Mouse (Mus musculus) midbrain, embryonic 15.5 days (tissue): ENCODE measurements at regions not wholly inside any gene's neighbourhood (a gene's known extent, or its start where the extent isn't known, plus 50 kb on each side); places are given as distances from the start of the nearest gene placed in this dataset.

Experiments
- ATAC-seq: fragments of 200-750 bp; cut with Nextera tagmentation; replicated peaks from 2 replicates; pipeline ENCODE4 v1.8.0; 2017; ENCODE audit warnings: moderate TSS enrichment
- H3K27ac ChIP-seq: fragments of 300-500 bp; sonication (generic); 2 replicates; pipeline ENCODE4 v1.5.1; 2015; ENCODE audit warnings: mild to moderate bottlenecking, inconsistent platforms
- H3K27me3 ChIP-seq: fragments of 300-500 bp; sonication (generic); replicated peaks from 2 replicates; pipeline ENCODE4 v1.6.1; 2015; ENCODE audit warnings: inconsistent platforms
- H3K36me3 ChIP-seq: fragments of 300-500 bp; sonication (generic); replicated peaks from 2 replicates; pipeline ENCODE4 v1.6.1; 2015; ENCODE audit warnings: inconsistent platforms
- H3K4me1 ChIP-seq: fragments of 300-500 bp; sonication (generic); 2 replicates; pipeline ENCODE4 v1.6.1; 2015; ENCODE audit warnings: inconsistent platforms
- H3K4me2 ChIP-seq: fragments of 300-500 bp; sonication (generic); 2 replicates; pipeline ENCODE4 v1.6.1; 2015; ENCODE audit warnings: inconsistent platforms, mild to moderate bottlenecking, moderate library complexity
- H3K4me3 ChIP-seq: fragments of 300-500 bp; sonication (generic); 2 replicates; pipeline ENCODE4 v1.5.1; 2015; ENCODE audit warnings: mild to moderate bottlenecking, inconsistent platforms
- H3K9ac ChIP-seq: fragments of 300-500 bp; sonication (generic); 2 replicates; pipeline ENCODE4 v1.6.1; 2015; ENCODE audit warnings: mild to moderate bottlenecking, inconsistent platforms
- H3K9me3 ChIP-seq: fragments of 300-500 bp; sonication (generic); 2 replicates; pipeline ENCODE4 v1.6.1; 2016; ENCODE audit warnings: inconsistent platforms
- WGBS: fragments of 180-500 bp; shearing (Covaris S2); methylation state at CpG from one replicate; pipeline ENCODE4 v1.1.7; 2015; ENCODE audit warnings: mixed read lengths; 5-methylcytosine and 5-hydroxymethylcytosine counted together

DNA sequence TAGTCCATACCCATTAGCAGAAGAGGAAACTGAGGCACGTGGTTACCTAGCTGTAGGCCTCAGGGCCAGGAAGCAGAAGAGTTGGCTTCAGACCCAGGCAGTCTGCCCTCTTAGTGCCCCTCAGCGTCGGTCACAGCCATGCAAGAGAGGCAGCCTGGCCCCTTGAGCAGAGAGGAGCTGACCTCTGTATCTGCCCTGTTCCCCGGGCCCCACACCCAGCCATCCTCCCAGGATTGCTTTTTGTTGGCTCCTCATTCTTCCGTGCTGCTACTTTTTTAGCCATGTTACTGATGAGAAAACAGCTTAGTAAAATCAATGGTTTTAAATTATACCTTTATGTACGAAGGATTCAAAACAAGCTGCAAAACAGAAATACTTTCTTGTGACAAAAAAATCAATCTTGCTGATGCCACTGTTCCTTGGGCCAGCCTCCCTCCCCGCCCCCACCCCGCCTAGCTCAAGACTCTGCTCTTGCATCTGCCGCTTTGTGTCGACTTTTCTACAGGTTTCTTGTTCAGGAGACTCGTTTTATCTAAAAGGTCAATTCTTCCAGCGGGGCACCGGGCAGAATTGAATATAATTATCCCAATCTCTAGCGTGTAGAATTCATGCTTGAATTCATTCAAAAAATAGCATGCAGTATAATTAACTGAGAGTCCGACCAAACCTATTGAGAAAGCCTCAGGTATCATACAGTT, 70.8 kb downstream of the Sall1 start:
- ATAC-seq, result no peak

DNA sequence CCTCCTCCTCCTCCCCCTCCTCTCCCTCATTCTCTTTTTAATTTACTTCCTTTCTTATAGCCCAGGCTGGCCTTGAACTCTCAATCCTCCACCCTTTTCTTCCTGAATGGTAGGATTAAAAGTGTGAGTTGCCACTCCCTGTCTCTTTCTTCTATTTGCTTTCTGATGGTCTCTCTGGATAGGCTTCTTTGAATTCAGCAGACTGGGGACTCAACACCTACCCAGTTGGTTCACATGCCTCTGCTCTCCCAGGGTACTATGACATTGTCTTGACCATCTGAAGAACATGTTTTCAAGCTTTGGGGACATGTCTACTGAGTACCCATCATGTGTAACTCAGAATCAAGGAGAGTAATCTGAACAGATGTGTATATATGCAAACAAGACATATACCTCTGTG, 85.1 kb downstream of the Sall1 start:
- Histone ChIP-seq H3K36me3 (no peaks in the 10 kb centered on the region), H3K9me3 (no peaks in the 10 kb centered on the region), H3K27ac (no peak overlapping the region), H3K9ac (no peak overlapping the region), H3K27me3 (no peaks in the 10 kb centered on the region), H3K4me3 (no peak overlapping the region), H3K4me1 (no peaks in the 10 kb centered on the region), H3K4me2 (no peak overlapping the region)
- ATAC-seq, result no peak

More for the DNA sequence above, 70.8 kb downstream of the Sall1 start:
- Histone ChIP-seq H3K36me3 (no peaks in the 10 kb centered on the region), H3K4me3 (no peak overlapping the region), H3K27me3 (no peaks in the 10 kb centered on the region), H3K9me3 (no peaks in the 10 kb centered on the region), H3K4me1 (0 out of 2 replicates have a peak, but pooled peaks cover 3% of the 10 kb centered on the region), H3K27ac (no peak overlapping the region), H3K9ac (no peak overlapping the region), H3K4me2 (no peak overlapping the region)
- 27% methylated on average over 15 of the region's 15 CpGs for WGBS

DNA sequence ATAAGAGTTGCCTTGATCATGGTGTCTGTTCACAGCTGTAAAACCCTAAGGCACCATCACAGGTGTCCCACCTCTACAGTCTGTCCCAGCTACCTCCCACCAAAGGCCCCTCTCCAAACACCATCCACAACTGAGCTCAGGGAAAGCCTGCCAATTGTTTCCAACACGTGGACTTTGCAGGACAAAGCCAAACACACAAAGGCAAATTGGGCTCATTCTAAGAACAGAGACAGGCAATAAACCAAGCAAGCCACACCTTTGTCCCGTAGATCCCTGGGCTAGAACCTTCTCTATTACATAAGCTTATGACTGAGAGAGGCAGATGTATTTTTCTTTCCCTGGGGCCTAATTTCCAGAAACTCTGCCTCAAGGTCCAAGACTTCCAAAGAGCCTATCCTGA, 90.8 kb downstream of the Sall1 start:
- WGBS, result 67% methylated on average over 2 of the region's 2 CpGs
- no peak overlapping the region for H3K4me3 ChIP-seq
- no peaks in the 10 kb centered on the region for H3K36me3 ChIP-seq
- H3K9me3 ChIP-seq, result no peaks in the 10 kb centered on the region
- no peak overlapping the region for H3K27ac ChIP-seq
- no peaks in the 10 kb centered on the region for H3K27me3 ChIP-seq
- no peak for ATAC-seq
- H3K4me2 ChIP-seq, result no peak overlapping the region
- no peaks in the 10 kb centered on the region for H3K4me1 ChIP-seq
- H3K9ac ChIP-seq, result no peak overlapping the region

DNA sequence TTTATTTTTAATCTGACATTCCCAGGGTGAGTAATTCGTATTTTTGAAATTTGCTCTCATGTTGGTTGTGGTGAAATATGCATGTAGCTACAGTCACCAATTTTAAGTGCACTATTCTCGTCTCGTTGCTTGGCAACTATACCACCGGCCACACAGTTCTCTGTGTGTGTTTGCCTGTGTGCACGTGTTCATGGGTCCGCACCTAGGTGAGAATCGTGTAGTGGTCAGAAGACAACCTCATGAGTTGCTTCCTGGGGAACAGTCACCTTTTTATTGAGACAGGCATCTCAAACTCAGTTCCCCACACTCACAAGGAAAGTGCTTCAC, 92.2 kb downstream of the Sall1 start:
- 92% methylated on average over 7 of the region's 7 CpGs for WGBS
- no peaks in the 10 kb centered on the region for H3K9me3 ChIP-seq
- no peak overlapping the region for H3K9ac ChIP-seq
- H3K27me3 ChIP-seq, result no peaks in the 10 kb centered on the region
- H3K4me2 ChIP-seq, result no peak overlapping the region
- H3K27ac ChIP-seq, result no peak overlapping the region
- ATAC-seq, result no peak
- H3K4me1 ChIP-seq, result no peaks in the 10 kb centered on the region
- no peaks in the 10 kb centered on the region for H3K36me3 ChIP-seq
- H3K4me3 ChIP-seq, result no peak overlapping the region

DNA sequence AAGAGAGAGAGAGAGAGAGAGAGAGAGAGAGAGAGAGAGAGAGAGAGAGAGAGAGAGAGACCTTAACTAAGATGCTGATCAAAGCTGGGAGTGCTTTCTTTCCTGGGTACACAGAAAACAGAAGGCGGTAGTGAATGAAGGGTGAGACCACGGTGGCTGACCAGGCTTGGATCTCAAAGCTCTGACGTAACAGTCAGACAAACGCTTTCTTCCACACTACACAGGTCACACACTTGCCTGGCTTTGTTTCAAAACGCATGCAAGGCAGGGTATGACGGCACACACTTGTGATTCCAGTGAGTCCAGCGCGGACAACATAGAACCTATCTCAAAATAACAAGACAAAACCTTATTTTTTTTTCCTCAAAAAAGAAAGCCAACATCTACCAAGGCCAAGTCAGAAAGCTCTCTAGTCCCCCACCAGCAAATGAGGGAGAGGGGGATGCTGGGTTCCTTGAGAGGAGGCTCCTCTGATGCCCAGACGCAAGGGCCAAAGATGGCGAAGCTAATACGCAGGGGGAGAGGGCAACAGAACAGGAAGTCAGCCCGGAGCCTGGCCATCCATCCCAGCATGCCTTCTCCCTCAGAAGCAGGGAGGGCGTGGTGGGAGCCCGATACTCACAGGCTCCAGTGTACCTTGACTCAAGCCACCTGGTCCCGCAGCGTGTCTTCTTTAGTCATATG, 92.7 kb downstream of the Sall1 start:
- no peak for ATAC-seq
- no peaks in the 10 kb centered on the region for H3K4me1 ChIP-seq
- 93% methylated on average over 16 of the region's 16 CpGs for WGBS
- no peak overlapping the region for H3K9ac ChIP-seq
- H3K4me2 ChIP-seq, result no peak overlapping the region
- H3K36me3 ChIP-seq, result no peaks in the 10 kb centered on the region
- H3K4me3 ChIP-seq, result no peak overlapping the region
- H3K9me3 ChIP-seq, result no peaks in the 10 kb centered on the region
- H3K27ac ChIP-seq, result no peak overlapping the region
- no peaks in the 10 kb centered on the region for H3K27me3 ChIP-seq

DNA sequence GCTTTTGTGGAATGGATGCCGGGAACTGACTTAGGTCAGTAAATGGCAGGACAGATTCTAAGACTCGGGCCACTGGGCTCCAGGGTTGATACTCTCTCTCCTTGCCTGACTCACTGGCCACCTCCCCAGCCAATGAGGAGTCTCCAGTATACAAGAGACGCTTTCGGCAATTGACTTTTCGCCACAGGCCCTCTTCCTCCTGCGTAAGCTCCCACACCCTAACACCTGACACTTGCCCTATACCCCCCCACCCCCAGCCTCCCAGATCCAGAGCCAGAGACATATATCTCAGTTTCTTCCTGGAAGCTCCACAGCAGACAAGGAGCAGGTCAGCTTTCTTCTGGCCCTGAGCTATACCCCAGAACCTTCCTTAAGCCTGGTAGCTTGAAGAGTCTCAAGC, 94.0 kb downstream of the Sall1 start:
- no peak overlapping the region for H3K4me3 ChIP-seq
- no peak overlapping the region for H3K4me2 ChIP-seq
- H3K36me3 ChIP-seq, result no peaks in the 10 kb centered on the region
- H3K9me3 ChIP-seq, result no peaks in the 10 kb centered on the region
- H3K4me1 ChIP-seq, result no peaks in the 10 kb centered on the region
- WGBS, result 92% methylated on average over 6 of the region's 6 CpGs
- no peak for ATAC-seq
- no peak overlapping the region for H3K9ac ChIP-seq
- no peaks in the 10 kb centered on the region for H3K27me3 ChIP-seq
- H3K27ac ChIP-seq, result no peak overlapping the region

DNA sequence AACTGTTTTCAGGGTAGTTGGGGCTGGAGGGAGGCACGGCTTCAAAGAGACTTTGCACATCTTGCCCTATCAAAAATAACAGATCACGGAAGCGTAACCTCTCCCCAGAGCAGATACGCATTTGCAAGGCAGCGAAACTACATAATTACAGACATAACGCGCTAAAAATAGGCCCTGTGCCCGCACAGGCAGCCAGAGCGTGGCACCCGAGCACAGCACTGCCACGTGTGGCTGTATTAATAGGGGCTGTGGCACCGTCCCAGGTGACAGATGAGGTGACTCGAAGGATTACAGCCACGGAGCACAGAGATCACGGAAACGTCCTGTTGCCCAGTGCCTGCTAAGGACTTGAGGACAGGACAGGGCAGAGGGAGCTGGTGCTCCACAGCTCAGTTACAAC, 95.0 kb downstream of the Sall1 start:
- H3K27me3 ChIP-seq, result no peaks in the 10 kb centered on the region
- no peaks in the 10 kb centered on the region for H3K36me3 ChIP-seq
- 79% methylated on average over 16 of the region's 16 CpGs for WGBS
- no peak overlapping the region for H3K27ac ChIP-seq
- ATAC-seq, result no peak
- no peak overlapping the region for H3K9ac ChIP-seq
- H3K4me3 ChIP-seq, result no peak overlapping the region
- no peaks in the 10 kb centered on the region for H3K4me1 ChIP-seq
- H3K4me2 ChIP-seq, result no peak overlapping the region
- no peaks in the 10 kb centered on the region for H3K9me3 ChIP-seq

DNA sequence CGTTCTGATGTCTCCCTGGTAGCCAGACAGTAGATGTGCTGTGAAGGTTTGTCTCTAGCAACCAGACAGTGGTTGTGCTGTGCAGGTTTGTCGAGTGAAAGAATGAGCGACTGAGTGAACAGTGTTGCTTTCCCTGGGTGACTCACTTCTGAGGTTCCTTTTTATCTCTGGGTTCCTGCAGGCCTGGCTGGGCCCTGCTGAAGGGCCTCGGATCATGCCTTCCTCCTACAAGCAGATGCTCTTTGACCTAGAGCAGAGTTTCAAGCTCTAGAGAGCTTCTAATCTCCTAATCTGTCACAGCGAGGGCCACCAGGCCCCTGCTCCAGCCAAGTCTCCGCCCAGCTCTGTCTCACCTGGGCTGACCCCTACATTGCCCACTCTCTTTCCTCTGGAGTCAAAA, 95.6 kb downstream of the Sall1 start:
- H3K4me3 ChIP-seq, result no peak overlapping the region
- H3K9me3 ChIP-seq, result no peaks in the 10 kb centered on the region
- no peaks in the 10 kb centered on the region for H3K27me3 ChIP-seq
- H3K36me3 ChIP-seq, result no peaks in the 10 kb centered on the region
- no peak overlapping the region for H3K9ac ChIP-seq
- H3K4me2 ChIP-seq, result no peak overlapping the region
- no peak for ATAC-seq
- H3K4me1 ChIP-seq, result no peaks in the 10 kb centered on the region
- no peak overlapping the region for H3K27ac ChIP-seq
- 74% methylated on average over 6 of the region's 6 CpGs for WGBS

DNA sequence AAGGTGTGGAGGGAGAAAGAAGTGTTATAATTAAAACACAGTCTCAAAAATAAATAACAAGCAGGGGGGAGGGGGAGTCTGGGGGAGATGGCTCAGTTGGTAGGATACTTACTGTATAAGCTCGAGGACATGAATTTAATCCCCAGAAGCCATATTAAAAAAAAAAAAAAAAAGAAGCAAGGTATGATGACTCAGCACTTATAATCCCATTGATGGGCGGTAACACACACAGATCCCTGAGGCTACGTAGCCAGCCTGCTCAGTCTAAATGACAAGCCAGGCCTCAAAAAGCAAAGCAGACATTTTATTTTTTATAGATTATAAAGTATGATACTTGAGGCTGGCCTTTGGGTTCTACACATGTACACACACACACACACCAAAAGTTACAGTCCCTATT, 96.6 kb downstream of the Sall1 start:
- Histone ChIP-seq H3K9me3 (no peaks in the 10 kb centered on the region), H3K4me1 (no peaks in the 10 kb centered on the region), H3K4me2 (no peak overlapping the region), H3K4me3 (no peak overlapping the region), H3K9ac (no peak overlapping the region), H3K27me3 (no peaks in the 10 kb centered on the region), H3K27ac (no peak overlapping the region), H3K36me3 (no peaks in the 10 kb centered on the region)
- 46% methylated on average over 3 of the region's 3 CpGs for WGBS
- no peak for ATAC-seq

DNA sequence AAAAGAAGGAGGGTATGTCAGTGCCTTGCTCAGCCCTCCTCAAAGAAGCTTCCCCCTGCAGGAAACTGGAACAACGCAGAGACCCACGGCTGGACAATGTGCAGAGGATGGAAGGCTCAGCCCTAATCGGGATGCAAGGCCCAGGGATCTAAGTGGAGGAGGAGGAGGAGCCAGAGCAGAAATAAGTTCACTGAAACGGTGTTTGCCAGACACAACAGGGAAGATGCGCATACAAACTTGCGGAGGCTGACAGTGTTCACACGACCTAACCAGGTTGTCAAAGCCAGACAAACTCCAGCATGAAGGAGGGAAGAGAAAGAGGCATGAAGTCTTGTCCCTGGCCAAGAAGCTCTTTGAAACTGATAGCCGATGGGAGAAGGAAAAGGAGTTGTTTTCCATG, 98.3 kb downstream of the Sall1 start:
- Histone ChIP-seq H3K4me1 (no peaks in the 10 kb centered on the region), H3K27ac (no peak overlapping the region), H3K27me3 (no peaks in the 10 kb centered on the region), H3K4me3 (no peak overlapping the region), H3K9ac (no peak overlapping the region), H3K4me2 (no peak overlapping the region), H3K9me3 (no peaks in the 10 kb centered on the region), H3K36me3 (no peaks in the 10 kb centered on the region)
- no peak for ATAC-seq
- WGBS, result 60% methylated on average over 8 of the region's 8 CpGs

DNA sequence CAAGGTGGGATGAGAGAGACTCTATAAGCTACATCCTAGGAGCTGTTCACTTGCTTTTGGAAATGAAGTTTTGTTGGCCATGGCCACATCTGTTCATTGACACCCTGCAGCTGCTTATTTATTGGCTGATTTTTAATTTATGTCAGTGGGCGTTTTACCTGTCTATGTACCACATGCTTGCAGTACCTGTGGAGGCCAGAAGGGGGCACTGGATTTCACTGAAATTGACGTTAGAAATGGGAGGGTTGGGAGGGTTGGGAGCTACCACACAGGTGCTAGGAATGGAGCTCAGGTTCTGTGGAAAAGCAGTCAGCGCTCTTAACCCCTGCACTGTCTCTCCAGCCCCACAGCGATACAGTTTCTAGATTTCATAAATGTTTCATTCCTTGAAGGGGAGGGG, 99.9 kb downstream of the Sall1 start:
- no peaks in the 10 kb centered on the region for H3K4me1 ChIP-seq
- WGBS, result 50% methylated on average over 4 of the region's 4 CpGs

DNA sequence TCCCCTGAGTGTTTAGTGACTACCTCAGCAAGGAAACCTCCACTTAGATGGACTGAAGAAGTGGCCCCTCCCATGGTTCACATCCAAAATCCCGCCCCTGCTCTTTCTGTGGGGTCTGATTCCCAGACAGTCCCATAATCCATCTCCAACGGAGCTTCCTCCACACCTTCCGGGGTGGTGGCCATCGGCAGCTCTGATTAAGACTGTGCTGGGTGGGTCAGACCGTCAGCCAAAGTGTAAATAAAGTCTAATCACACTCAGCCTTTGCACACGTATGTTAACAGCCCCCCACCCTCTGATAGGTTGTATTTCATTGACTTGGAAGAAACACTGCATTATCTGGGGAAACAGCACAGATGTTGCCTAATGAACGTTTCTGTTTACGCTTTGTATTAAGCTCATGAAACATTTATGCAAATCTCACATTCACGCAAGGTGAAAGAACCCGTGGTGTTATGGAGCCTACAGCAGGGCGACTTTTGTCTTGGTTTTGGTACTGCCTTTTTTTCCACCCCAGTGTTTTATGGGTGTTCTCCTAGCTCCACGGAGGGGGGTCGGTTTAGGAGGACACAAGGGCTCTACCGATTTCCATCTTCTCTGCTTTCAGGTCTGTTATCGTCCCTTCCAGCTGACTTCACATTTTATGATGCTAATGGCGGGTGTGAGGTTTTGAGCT, 104.8 kb downstream of the Sall1 start:
- no peak overlapping the region for H3K4me2 ChIP-seq
- ATAC-seq, result no peak

More for the DNA sequence above, 99.9 kb downstream of the Sall1 start:
- no peaks in the 10 kb centered on the region for H3K36me3 ChIP-seq
- no peak overlapping the region for H3K9ac ChIP-seq
- H3K4me3 ChIP-seq, result no peak overlapping the region
- H3K9me3 ChIP-seq, result no peaks in the 10 kb centered on the region
- H3K27ac ChIP-seq, result no peak overlapping the region
- ATAC-seq, result no peak
- no peak overlapping the region for H3K4me2 ChIP-seq
- no peaks in the 10 kb centered on the region for H3K27me3 ChIP-seq

DNA sequence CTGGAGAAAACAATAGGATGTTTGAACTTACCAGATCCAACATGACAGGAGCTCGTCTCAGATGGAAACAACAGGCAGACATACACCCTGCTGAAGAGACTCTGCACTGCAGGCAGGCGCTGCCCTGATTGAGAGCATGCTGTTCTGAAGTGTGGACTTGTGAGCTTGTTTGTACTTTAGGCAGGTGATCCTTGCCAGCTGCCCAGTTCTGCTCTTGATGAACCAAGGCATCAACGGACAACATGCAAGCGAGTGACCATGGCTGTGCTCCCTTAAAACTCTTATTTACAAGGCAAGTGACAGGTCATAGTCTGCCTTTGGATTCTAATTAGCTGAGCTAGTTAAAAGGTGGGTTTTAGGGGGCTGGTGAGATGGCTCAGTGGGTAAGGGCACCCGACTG, 109.3 kb downstream of the Sall1 start:
- Histone ChIP-seq H3K4me3 (no peak overlapping the region), H3K36me3 (no peaks in the 10 kb centered on the region), H3K9ac (no peak overlapping the region), H3K9me3 (no peaks in the 10 kb centered on the region), H3K4me2 (no peak overlapping the region), H3K27me3 (no peaks in the 10 kb centered on the region), H3K4me1 (peaks cover 7% of the 10 kb centered on the region; the same call in 1 of the 2 replicates), H3K27ac (no peak overlapping the region)
- ATAC-seq, result no peak
- WGBS, result 94% methylated on average over 5 of the region's 5 CpGs

More for the DNA sequence above, 104.8 kb downstream of the Sall1 start:
- Histone ChIP-seq H3K4me3 (no peak overlapping the region), H3K27me3 (no peaks in the 10 kb centered on the region), H3K4me1 (peaks cover 7% of the 10 kb centered on the region; the same call in 1 of the 2 replicates), H3K36me3 (no peaks in the 10 kb centered on the region), H3K9ac (no peak overlapping the region), H3K27ac (no peak overlapping the region), H3K9me3 (no peaks in the 10 kb centered on the region)
- 35% methylated on average over 16 of the region's 16 CpGs for WGBS
